Mouse (Mus musculus): ENCODE results near the gene Adamts18. TPM values are rescaled to one million over a fixed set of nuclear protein-coding genes. Genes with fewer than 3 reads are reported as not detected.
"Not testable (repeated sequence)": the region's sequence is repeated elsewhere in the genome, so short reads cannot be mapped to it uniquely, and the experiment has no call there.

Gene Adamts18
- polyA plus RNA-seq, 1 experiment, result 5.5 TPM

DNA sequence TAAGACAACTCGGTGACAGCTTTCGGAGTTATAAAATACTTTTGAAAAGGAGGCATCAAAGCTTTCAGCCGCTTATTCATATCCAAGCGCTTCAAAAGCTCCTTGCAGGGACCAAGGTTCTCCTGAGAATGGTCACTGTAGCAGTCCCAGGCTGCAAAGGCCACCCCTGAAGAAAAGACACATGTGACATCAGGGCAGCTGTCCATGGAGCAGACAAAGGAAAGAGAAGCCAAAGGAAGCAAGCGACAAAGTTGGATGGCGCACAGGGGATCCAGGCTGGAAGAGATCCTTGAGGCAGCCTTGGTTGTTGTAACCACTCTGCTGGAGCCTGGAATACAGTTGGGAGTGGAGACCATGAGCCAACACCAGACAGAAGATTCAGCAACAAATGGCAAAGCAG is 10.3 kb downstream of the Adamts18 start:
- DNase-seq (ENCODE audit: low read depth), result peak; percentile 34
- TF ChIP-seq POLR2A (IDR thresholded peaks at IDR 0.05; ENCODE audit: borderline replicate concordance, extremely low read depth, insufficient read depth, insufficient read length, poor library complexity, severe bottlenecking) (no peak), CTCF (IDR thresholded peaks at IDR 0.05; ENCODE audit: borderline replicate concordance, extremely low read depth, insufficient read depth, insufficient read length) (no peak)

DNA sequence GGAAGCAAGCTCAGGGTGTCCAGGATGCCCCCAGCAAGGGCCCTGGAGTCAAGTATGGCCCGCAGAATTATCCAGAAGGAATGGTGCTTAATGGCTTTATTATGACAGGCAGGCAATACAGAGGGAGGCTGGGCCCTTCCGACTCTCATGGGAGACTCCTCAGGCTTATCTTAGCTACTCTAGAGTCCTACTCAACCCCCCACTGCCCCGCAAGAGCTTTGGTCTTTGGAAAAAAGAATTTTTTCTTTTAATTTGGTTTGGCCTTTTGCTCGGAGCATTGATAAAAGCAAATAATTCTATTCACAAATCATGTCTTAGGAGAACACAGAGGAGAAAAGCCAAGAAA is 11.0 kb downstream of the Adamts18 start:
- TF ChIP-seq POLR2A (IDR thresholded peaks at IDR 0.05; ENCODE audit: borderline replicate concordance, extremely low read depth, insufficient read depth, insufficient read length, poor library complexity, severe bottlenecking) (no peak), CTCF (IDR thresholded peaks at IDR 0.05; ENCODE audit: borderline replicate concordance, extremely low read depth, insufficient read depth, insufficient read length) (no peak)
- peak; percentile 28 for DNase-seq (ENCODE audit: low read depth)

DNA sequence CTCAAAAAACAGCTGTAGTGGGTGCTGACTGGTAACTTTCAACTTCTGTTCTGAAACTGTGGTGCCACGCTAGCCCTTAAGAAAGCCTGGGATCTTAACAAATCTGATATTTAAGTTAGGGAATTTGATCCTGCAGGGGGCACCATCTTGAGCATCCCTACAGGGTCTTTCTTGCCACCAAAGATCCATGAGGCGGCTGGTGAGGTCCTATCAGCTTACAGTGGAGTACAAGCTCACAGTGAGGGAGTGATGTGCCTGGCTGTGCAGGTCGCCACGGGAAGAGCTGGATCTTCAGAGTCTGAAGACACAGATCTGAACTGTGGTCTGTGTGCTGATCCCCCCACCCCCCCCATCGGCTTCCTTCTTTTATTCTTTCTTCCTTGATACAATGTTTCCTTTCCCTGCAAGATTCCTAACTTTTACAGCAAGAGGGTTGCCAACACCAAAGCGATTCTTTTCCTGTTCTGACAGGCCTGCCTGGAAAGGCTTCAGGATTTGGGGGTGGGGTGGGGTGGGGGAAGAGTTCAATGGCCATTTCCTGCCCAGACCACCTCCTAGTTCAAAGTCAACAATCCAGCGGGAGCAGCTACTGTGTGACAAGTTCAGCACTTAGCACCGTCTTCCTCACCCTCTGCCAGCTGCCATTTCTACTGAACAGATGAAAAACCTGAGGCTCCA is 11.5 kb downstream of the Adamts18 start:
- peak; percentile 12 for DNase-seq (ENCODE audit: low read depth)
- TF ChIP-seq CTCF (IDR thresholded peaks at IDR 0.05; ENCODE audit: borderline replicate concordance, extremely low read depth, insufficient read depth, insufficient read length) (no peak), POLR2A (IDR thresholded peaks at IDR 0.05; ENCODE audit: borderline replicate concordance, extremely low read depth, insufficient read depth, insufficient read length, poor library complexity, severe bottlenecking) (no peak)

DNA sequence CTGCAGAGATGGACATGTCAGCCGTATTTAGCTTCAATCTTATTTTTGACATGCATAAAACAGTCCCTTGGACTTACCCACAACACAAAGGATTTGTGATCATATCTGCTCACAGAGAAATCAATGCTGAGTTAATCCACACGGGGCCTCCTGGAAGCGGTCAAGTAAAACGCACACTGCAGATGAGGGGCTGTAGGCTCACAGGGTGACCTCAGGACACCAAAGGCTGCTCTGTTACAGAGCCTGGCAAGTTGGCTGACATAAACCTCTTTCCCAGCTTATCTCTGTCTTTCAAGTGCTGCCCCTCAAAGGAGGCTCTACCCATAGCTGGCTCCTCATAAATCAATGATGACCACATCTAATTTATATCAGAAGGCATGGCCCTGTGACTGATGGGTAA is 14.9 kb downstream of the Adamts18 start:
- peak; percentile 43 for DNase-seq (ENCODE audit: low read depth)
- TF ChIP-seq CTCF (IDR thresholded peaks at IDR 0.05; ENCODE audit: borderline replicate concordance, extremely low read depth, insufficient read depth, insufficient read length) (no peak), POLR2A (IDR thresholded peaks at IDR 0.05; ENCODE audit: borderline replicate concordance, extremely low read depth, insufficient read depth, insufficient read length, poor library complexity, severe bottlenecking) (no peak)

GRCm38 (mm10) chr8:113827270-113827669 is 21.3 kb downstream of the Adamts18 start:
- no peak for TF ChIP-seq CTCF (IDR thresholded peaks at IDR 0.05; ENCODE audit: borderline replicate concordance, extremely low read depth, insufficient read depth, insufficient read length)
- no peak for TF ChIP-seq POLR2A (IDR thresholded peaks at IDR 0.05; ENCODE audit: borderline replicate concordance, extremely low read depth, insufficient read depth, insufficient read length, poor library complexity, severe bottlenecking)
- DNase-seq (ENCODE audit: low read depth), result no peak

DNA sequence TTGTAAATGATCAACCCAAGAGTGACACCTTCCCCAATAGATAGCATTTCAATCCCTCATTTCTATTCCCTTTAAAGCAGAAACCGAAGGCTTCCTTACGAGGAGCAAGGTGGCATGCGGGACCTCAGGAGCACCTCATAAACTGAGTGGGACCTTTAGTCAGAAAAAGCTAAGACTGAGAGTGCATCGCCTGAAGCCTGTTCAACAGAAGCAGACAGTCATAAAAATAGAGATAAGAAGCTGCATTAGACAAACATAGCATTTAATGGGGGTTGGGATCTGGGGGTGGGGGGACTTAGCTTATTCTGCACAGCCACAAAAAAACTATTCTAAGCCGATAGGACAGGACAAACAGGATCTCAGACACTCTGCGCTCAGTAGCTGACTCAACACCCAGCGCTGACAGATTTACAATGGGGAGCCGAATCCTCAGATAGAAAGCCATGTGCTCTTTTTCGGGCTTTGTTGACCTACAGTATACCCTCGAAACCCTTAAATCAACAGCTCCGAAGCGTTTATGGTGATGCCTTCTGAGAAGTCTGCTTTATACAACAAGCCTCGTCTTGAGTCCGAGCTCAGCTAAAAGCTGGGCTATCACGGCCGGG is 27.5 kb downstream of the Adamts18 start:
- TF ChIP-seq CTCF (IDR thresholded peaks at IDR 0.05; ENCODE audit: borderline replicate concordance, extremely low read depth, insufficient read depth, insufficient read length) (no peak), POLR2A (IDR thresholded peaks at IDR 0.05; ENCODE audit: borderline replicate concordance, extremely low read depth, insufficient read depth, insufficient read length, poor library complexity, severe bottlenecking) (no peak)
- DNase-seq (ENCODE audit: low read depth), result no peak

GRCm38 (mm10) chr8:113813966-113814365 is 34.6 kb downstream of the Adamts18 start:
- DNase-seq (ENCODE audit: low read depth), result no peak

DNA sequence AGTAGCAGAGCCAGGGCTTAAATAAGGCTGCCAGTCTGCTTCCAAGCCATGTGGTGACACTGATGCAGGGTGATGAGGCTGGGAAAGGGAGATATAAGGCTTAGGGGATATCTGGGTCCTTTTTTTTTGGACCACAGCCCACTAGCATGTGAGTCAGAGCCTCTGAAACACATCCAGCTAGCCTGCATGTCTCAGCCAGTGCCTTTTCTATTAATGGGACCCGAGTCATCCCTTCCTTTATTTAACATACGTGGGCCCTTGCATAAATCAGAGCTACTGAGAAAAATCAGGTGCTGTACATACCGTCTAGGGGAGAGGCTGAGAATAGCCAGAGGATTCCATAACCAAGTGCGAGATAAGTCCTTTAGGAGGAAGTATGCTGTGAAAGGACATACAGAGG is 37.0 kb downstream of the Adamts18 start:
- TF ChIP-seq CTCF (IDR thresholded peaks at IDR 0.05; ENCODE audit: borderline replicate concordance, extremely low read depth, insufficient read depth, insufficient read length) (no peak), POLR2A (IDR thresholded peaks at IDR 0.05; ENCODE audit: borderline replicate concordance, extremely low read depth, insufficient read depth, insufficient read length, poor library complexity, severe bottlenecking) (no peak)
- no peak for DNase-seq (ENCODE audit: low read depth)

More at GRCm38 (mm10) chr8:113813966-113814365, 34.6 kb downstream of the Adamts18 start:
- no peak for TF ChIP-seq POLR2A (IDR thresholded peaks at IDR 0.05; ENCODE audit: borderline replicate concordance, extremely low read depth, insufficient read depth, insufficient read length, poor library complexity, severe bottlenecking)
- no peak for TF ChIP-seq CTCF (IDR thresholded peaks at IDR 0.05; ENCODE audit: borderline replicate concordance, extremely low read depth, insufficient read depth, insufficient read length)

GRCm38 (mm10) chr8:113809929-113810328 is 38.6 kb downstream of the Adamts18 start:
- DNase-seq (ENCODE audit: low read depth), result peak; percentile 24
- TF ChIP-seq CTCF (IDR thresholded peaks at IDR 0.05; ENCODE audit: borderline replicate concordance, extremely low read depth, insufficient read depth, insufficient read length) (no peak), POLR2A (IDR thresholded peaks at IDR 0.05; ENCODE audit: borderline replicate concordance, extremely low read depth, insufficient read depth, insufficient read length, poor library complexity, severe bottlenecking) (no peak)

- TF ChIP-seq CTCF (IDR thresholded peaks at IDR 0.05; ENCODE audit: borderline replicate concordance, extremely low read depth, insufficient read depth, insufficient read length) (no peak), POLR2A (IDR thresholded peaks at IDR 0.05; ENCODE audit: borderline replicate concordance, extremely low read depth, insufficient read depth, insufficient read length, poor library complexity, severe bottlenecking) (no peak)
Measured at GRCm38 (mm10) chr8:113803830-113804611, 44.5 kb downstream of the Adamts18 start.

DNA sequence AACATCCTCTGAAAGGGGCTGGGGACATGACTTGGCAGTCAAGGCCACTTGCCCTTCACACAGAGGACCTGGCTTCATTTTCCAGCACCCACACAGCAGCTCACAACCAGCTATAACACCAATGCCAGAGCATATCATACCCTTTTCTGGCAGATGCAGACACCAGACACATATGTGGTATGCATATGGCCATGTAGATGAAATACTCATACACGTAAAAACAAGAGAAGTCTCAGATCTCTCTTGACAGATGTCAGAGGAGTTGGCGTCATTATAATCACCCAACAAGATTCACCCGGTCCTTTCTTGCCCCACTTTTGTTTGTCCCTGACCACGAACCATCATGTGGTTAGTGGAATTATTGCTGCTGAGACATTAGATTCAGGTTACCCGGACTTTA is 47.0 kb downstream of the Adamts18 start:
- DNase-seq (ENCODE audit: low read depth), result no peak
- no peak for TF ChIP-seq CTCF (IDR thresholded peaks at IDR 0.05; ENCODE audit: borderline replicate concordance, extremely low read depth, insufficient read depth, insufficient read length)
- TF ChIP-seq POLR2A (IDR thresholded peaks at IDR 0.05; ENCODE audit: borderline replicate concordance, extremely low read depth, insufficient read depth, insufficient read length, poor library complexity, severe bottlenecking), result no peak

More at GRCm38 (mm10) chr8:113803830-113804611, 44.5 kb downstream of the Adamts18 start:
- DNase-seq (ENCODE audit: low read depth), result peak; percentile 31

GRCm38 (mm10) chr8:113800556-113800955 is 48.0 kb downstream of the Adamts18 start:
- DNase-seq (ENCODE audit: low read depth), result not testable (repeated sequence)
